Mouse (Mus musculus) CH12.LX (cell line): ENCODE results near the gene Fbxo44. TPM values are rescaled to one million over a fixed set of nuclear protein-coding genes. Genes with fewer than 3 reads are reported as not detected.
A peak's percentile ranks its signal among the peaks of the same experiment; 100 is the strongest.

Experiments used
- DNase-seq: peaks from one replicate; pipeline ENCODE4 v3.0.0-alpha.2; 2013; ENCODE audit errors: extremely low read depth
- H3K27ac ChIP-seq: 2 replicates; pipeline ENCODE4 v1.5.1; 2012; ENCODE audit warnings: low read depth, mild to moderate bottlenecking, control low read depth, moderate library complexity; ENCODE audit not compliant: insufficient read depth
- H3K27me3 ChIP-seq: replicated peaks from 2 replicates; pipeline ENCODE3; 2012; ENCODE audit warnings: inconsistent platforms
- H3K36me3 ChIP-seq, 2 experiments: replicated peaks in 1 of 2; 2 replicates each; pipeline versions ENCODE3 to v1.6.1; 2012; ENCODE audit warnings: inconsistent platforms in 1 of 2, low read length in 1 of 2, mild to moderate bottlenecking in 1 of 2, mixed read lengths in 1 of 2, moderate library complexity in 1 of 2; ENCODE audit not compliant: control insufficient read depth in 1 of 2, insufficient read depth in 1 of 2
- H3K4me1 ChIP-seq, 2 experiments: 2 replicates each; pipeline ENCODE4 v1.6.1; 2012; ENCODE audit warnings: inconsistent platforms in 1 of 2, moderate library complexity in 1 of 2; ENCODE audit not compliant: insufficient read depth in 2 of 2, control insufficient read depth in 1 of 2
- H3K4me2 ChIP-seq: 2 replicates; pipeline ENCODE4 v1.6.1; 2012; ENCODE audit warnings: low read depth, mild to moderate bottlenecking, control low read depth; ENCODE audit not compliant: poor library complexity, insufficient read depth, severe bottlenecking
- H3K4me3 ChIP-seq, 3 experiments: fragments of 150-350 bp in 1 of 3; sonication (generic) in 1 of 3; replicated peaks in 1 of 3; 2 replicates each; pipeline versions ENCODE3 to v1.5.1; 2011 to 2012; ENCODE audit warnings: low read depth in 2 of 3, low read length in 2 of 3, mild to moderate bottlenecking in 2 of 3, moderate library complexity in 2 of 3, control low read depth in 1 of 3, improper control_type of control experiment in 1 of 3, inconsistent platforms in 1 of 3, mixed read lengths in 1 of 3; ENCODE audit not compliant: poor library complexity in 1 of 3
- H3K79me2 ChIP-seq: replicated peaks from 2 replicates; pipeline ENCODE4 v1.6.1; 2012; ENCODE audit warnings: mild to moderate bottlenecking, moderate library complexity; ENCODE audit not compliant: control insufficient read depth, poor library complexity, insufficient read depth, severe bottlenecking; ENCODE audit errors: extremely low read depth
- H3K9ac ChIP-seq: 2 replicates; pipeline ENCODE4 v1.6.1; 2012; ENCODE audit warnings: low read depth, mild to moderate bottlenecking, control low read depth, moderate library complexity; ENCODE audit not compliant: insufficient read depth
- H3K9me3 ChIP-seq: replicated peaks from 2 replicates; pipeline ENCODE3; 2012; ENCODE audit warnings: low read length, inconsistent platforms, mixed read lengths
- BHLHE40 ChIP-seq: IDR thresholded peaks from 2 replicates; pipeline ENCODE4 v1.6.1; 2011; ENCODE audit warnings: mild to moderate bottlenecking, low read depth, low read length, improper control_type of control experiment
- CTCF ChIP-seq, 2 experiments: IDR thresholded peaks in 1 of 2; conservative IDR thresholded peaks in 1 of 2; 2 replicates each; pipeline ENCODE4 v1.5.1; 2011 to 2012; ENCODE audit warnings: low read depth in 2 of 2, low read length in 2 of 2, improper control_type of control experiment in 1 of 2, inconsistent platforms in 1 of 2, mild to moderate bottlenecking in 1 of 2, moderate library complexity in 1 of 2
- E2F4 ChIP-seq: IDR thresholded peaks from 2 replicates; pipeline ENCODE4 v1.6.1; 2011; ENCODE audit warnings: low read depth, low read length, improper control_type of control experiment; ENCODE audit not compliant: insufficient replicate concordance
- EP300 ChIP-seq: IDR thresholded peaks from 2 replicates; pipeline ENCODE4 v1.6.1; 2011; ENCODE audit warnings: low read length, improper control_type of control experiment
- GABPA ChIP-seq: IDR thresholded peaks from 2 replicates; pipeline ENCODE4 v1.6.1; 2012; ENCODE audit warnings: low read depth, low read length, improper control_type of control experiment, inconsistent platforms; ENCODE audit not compliant: insufficient replicate concordance
- HCFC1 ChIP-seq: IDR thresholded peaks from 2 replicates; pipeline ENCODE4 v1.6.1; 2012; ENCODE audit warnings: low read depth, mild to moderate bottlenecking, inconsistent platforms, low read length, improper control_type of control experiment
- IRF4 ChIP-seq: IDR thresholded peaks from 2 replicates; pipeline ENCODE4 v1.6.1; 2014; ENCODE audit warnings: low read depth, mild to moderate bottlenecking, inconsistent platforms, low read length, improper control_type of control experiment
- JUN ChIP-seq: IDR thresholded peaks from 2 replicates; pipeline ENCODE4 v1.6.1; 2011; ENCODE audit warnings: low read depth, mild to moderate bottlenecking, low read length, improper control_type of control experiment, moderate library complexity; ENCODE audit not compliant: insufficient read depth
- JUND ChIP-seq: conservative IDR thresholded peaks from 2 replicates; pipeline ENCODE4 v1.6.1; 2011; ENCODE audit warnings: low read depth, low read length, improper control_type of control experiment
- KAT2A ChIP-seq: IDR thresholded peaks from 2 replicates; pipeline ENCODE4 v1.6.1; 2012; ENCODE audit warnings: low read length, improper control_type of control experiment, inconsistent platforms; ENCODE audit not compliant: insufficient replicate concordance
- MAFK ChIP-seq: IDR thresholded peaks from 2 replicates; pipeline ENCODE4 v1.6.1; 2011; ENCODE audit warnings: low read length, improper control_type of control experiment; ENCODE audit not compliant: insufficient replicate concordance
- MYC ChIP-seq: IDR thresholded peaks from 2 replicates; pipeline ENCODE4 v1.6.1; 2011; ENCODE audit warnings: low read depth, mild to moderate bottlenecking, improper control_type of control experiment, low read length
- NRF1 ChIP-seq: IDR thresholded peaks from 2 replicates; pipeline ENCODE4 v1.6.1; 2014; ENCODE audit warnings: low read depth, mild to moderate bottlenecking, inconsistent platforms, low read length, improper control_type of control experiment, moderate library complexity
- POLR2A ChIP-seq: IDR thresholded peaks from 2 replicates; pipeline ENCODE4 v1.6.1; 2011; ENCODE audit warnings: low read depth, mild to moderate bottlenecking, improper control_type of control experiment, low read length
- POLR2AphosphoS2 ChIP-seq: IDR thresholded peaks from 2 replicates; pipeline ENCODE4 v1.6.1; 2011; ENCODE audit warnings: low read depth, low read length, improper control_type of control experiment
- RAD21 ChIP-seq: IDR thresholded peaks from 2 replicates; pipeline ENCODE4 v1.6.1; 2011; ENCODE audit warnings: low read depth, mild to moderate bottlenecking, low read length, improper control_type of control experiment, moderate library complexity
- SIN3A ChIP-seq: IDR thresholded peaks from 2 replicates; pipeline ENCODE4 v1.6.1; 2012; ENCODE audit warnings: low read length, improper control_type of control experiment, inconsistent platforms
- SMC3 ChIP-seq: IDR thresholded peaks from 2 replicates; pipeline ENCODE4 v1.6.1; 2011; ENCODE audit warnings: low read depth, low read length, improper control_type of control experiment
- TBP ChIP-seq: conservative IDR thresholded peaks from 2 replicates; pipeline ENCODE4 v1.6.1; 2011; ENCODE audit warnings: low read depth, low read length, improper control_type of control experiment
- UBTF ChIP-seq: IDR thresholded peaks from 2 replicates; pipeline ENCODE4 v1.6.1; 2012; ENCODE audit warnings: low read depth, mild to moderate bottlenecking, inconsistent platforms, low read length, improper control_type of control experiment, moderate library complexity
- USF1 ChIP-seq: IDR thresholded peaks from 2 replicates; pipeline ENCODE4 v1.6.1; 2014; ENCODE audit warnings: low read depth, mild to moderate bottlenecking, inconsistent platforms, low read length, improper control_type of control experiment
- ZNF384 ChIP-seq: IDR thresholded peaks from 2 replicates; pipeline ENCODE4 v1.6.1; 2012; ENCODE audit warnings: low read depth, low read length, improper control_type of control experiment, inconsistent platforms
- dilution Hi-C: fragments of 300-500 bp; cut with MboI; formaldehyde crosslinking; loops from 2 replicates; pipeline ENCODE4 v1.14.3; 2020; ENCODE audit warnings: low sequenced_read_pairs; ENCODE audit not compliant: extremely low pct_unique_long_range_greater_than_20kb, extremely low pct_ligation_motif_present
- in situ Hi-C: fragments of 300-500 bp; cut with MboI; formaldehyde crosslinking; loops from 3 replicates; pipeline ENCODE4 v1.14.3; 2019; ENCODE audit warnings: low sequenced_read_pairs, low pct_ligation_motif_present, low pct_unique_long_range_greater_than_20kb, mixed read lengths
- polyA plus RNA-seq: library from polyadenylated mRNA; unstranded; fragments of >175 nt; gene quantifications from 2 replicates; pipeline ENCODE4 v1.2.1, GENCODE M21; 2012; ENCODE audit warnings: low read depth; ENCODE audit not compliant: insufficient read length
- total RNA-seq, 2 experiments: library from RNA; depleted of rRNA; stranded (reverse); fragments of 300-350 nt in 1 of 2; fragments of >200 nt in 1 of 2; gene quantifications; 2 replicates each; pipeline ENCODE4 v1.2.3; 2012 to 2014

The Fbxo44 gene
- total and polyA plus RNA-seq, 3 experiments = 2.1 to 10.6 (median 2.8) TPM

GRCm38 (mm10) chr4:148171261-148171660, 11.0 kb upstream of the Fbxo44 start:
- Histone ChIP-seq H3K4me3 (no peak overlapping the region), H3K9ac (no peak overlapping the region), H3K36me3 (no peaks in the 10 kb centered on the region), H3K79me2 (no peaks in the 10 kb centered on the region), H3K4me1 (peaks cover 0 to 2% of the 10 kb centered on the region in 2 experiments; a peak in 1 of 4 replicates), H3K27me3 (peaks cover 79% of the 10 kb centered on the region), H3K27ac (no peak overlapping the region), H3K4me2 (no peak overlapping the region), H3K9me3 (no peaks in the 10 kb centered on the region)
- in situ Hi-C loops (loop anchor here (5.0 to 25.0 kb wide), 3 partner anchors 74 to 441 kb away; partner anchors contain the start of gene Masp2), dilution Hi-C loops (no loop called here)
- no peak for TF ChIP-seq IRF4
- no peak for TF ChIP-seq KAT2A
- TF ChIP-seq USF1 = no peak
- TF ChIP-seq MYC = no peak
- no peak for TF ChIP-seq GABPA
- TF ChIP-seq CTCF (conservative IDR thresholded peaks at IDR 0.05 in 1 of 2, IDR thresholded peaks at IDR 0.05 in 1 of 2; ENCODE audit: low read depth in 2 of 2, low read length in 2 of 2) = no peak
- TF ChIP-seq EP300 = no peak
- no peak for TF ChIP-seq MAFK
- no peak for TF ChIP-seq HCFC1
- TF ChIP-seq RAD21 = no peak
- TF ChIP-seq POLR2A = no peak
- no peak for TF ChIP-seq E2F4
- DNase-seq = no peak

- H3K36me3 ChIP-seq = no peaks in the 10 kb centered on the region
- no peak overlapping the region for H3K9ac ChIP-seq
- peaks cover 0 to 2% of the 10 kb centered on the region in 2 experiments; a peak in 1 of 4 replicates for H3K4me1 ChIP-seq
- dilution Hi-C loops (no loop called here), in situ Hi-C loops (loop anchor here (5.0 to 25.0 kb wide), 3 partner anchors 74 to 441 kb away; partner anchors contain the start of gene Masp2)
- H3K9me3 ChIP-seq = no peaks in the 10 kb centered on the region
- TF ChIP-seq POLR2AphosphoS2 (no peak), SIN3A (no peak), NRF1 (no peak), ZNF384 (no peak), UBTF (no peak), RAD21 (peak; percentile 93), MAFK (no peak), IRF4 (no peak), CTCF (conservative IDR thresholded peaks at IDR 0.05 in 1 of 2, IDR thresholded peaks at IDR 0.05 in 1 of 2; ENCODE audit: low read depth in 2 of 2, low read length in 2 of 2) (peak; percentile 92 to 97), MYC (no peak), BHLHE40 (no peak), SMC3 (peak; percentile 79), E2F4 (no peak), EP300 (no peak), JUND (no peak), TBP (no peak), JUN (no peak)
- no peak overlapping the region for H3K27ac ChIP-seq
- H3K4me2 ChIP-seq = no peak overlapping the region
- DNase-seq = peak; percentile 41
- no peaks in the 10 kb centered on the region for H3K79me2 ChIP-seq
- H3K27me3 ChIP-seq = peaks cover 79% of the 10 kb centered on the region
- no peak overlapping the region for H3K4me3 ChIP-seq
These were observed 10.6 kb upstream of the Fbxo44 start for GRCm38 (mm10) chr4:148170842-148171241.
